34 mouse cellular contexts compared by ENCODE assay signal in the genomic region with DNA sequence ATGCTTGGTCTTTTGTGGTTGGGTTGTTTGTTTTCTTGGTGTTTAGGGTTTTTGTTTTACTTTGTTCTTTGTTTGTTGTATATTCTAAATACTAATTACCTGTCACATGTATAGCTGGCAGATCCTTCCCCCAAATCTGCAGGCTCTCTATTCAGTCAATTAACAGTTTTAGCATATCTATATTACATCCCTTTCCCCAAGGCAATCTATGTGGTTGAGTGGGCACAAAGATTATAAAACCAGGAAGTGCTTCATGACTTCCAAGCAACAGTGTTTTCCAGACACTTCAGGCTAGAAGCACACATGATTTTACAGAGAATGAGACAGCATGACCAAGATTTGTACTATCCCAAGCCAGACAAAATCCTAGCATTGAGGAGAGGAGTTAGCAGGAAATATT.
"Had no signal": no experiment of that assay in that cellular context is flagged by ENCODE, and none has a peak within 500 bp of the region (broad histone marks: within the 10 kb centered on the region; RNA-seq: fewer than 3 reads in every experiment).

No protein-coding gene starts in this region.

- H3K9ac ChIP-seq: heart, embryonic 12.5 days; heart, embryonic 13.5 days; heart, embryonic 15.5 days; hindbrain, embryonic 12.5 days; hindbrain, embryonic 13.5 days; hindbrain, embryonic 14.5 days; hindbrain, embryonic 15.5 days; intestine, embryonic 15.5 days had no signal

- ATAC-seq: hindbrain, embryonic 16.5 days; hindbrain, postnatal 0 days; inflammation-experienced regulatory T-cells, adult 6 months; intestine, embryonic 15.5 days; intestine, embryonic 16.5 days; intestine, postnatal 0 days had no signal

- H3K4me3 ChIP-seq: heart, embryonic 12.5 days; heart, embryonic 13.5 days; heart, embryonic 15.5 days; hindbrain, embryonic 10.5 days; hindbrain, embryonic 12.5 days; hindbrain, embryonic 13.5 days; hindbrain, embryonic 15.5 days; intestine, embryonic 15.5 days; layer of hippocampus, adult 2 months; left cerebral cortex, adult 2 months had no signal

- H3K27me3 ChIP-seq: heart, embryonic 12.5 days; heart, embryonic 13.5 days; heart, embryonic 15.5 days; hindbrain, embryonic 12.5 days; hindbrain, embryonic 13.5 days; hindbrain, embryonic 15.5 days; intestine, embryonic 15.5 days had no signal

- H3K36me3 ChIP-seq: heart, embryonic 12.5 days; heart, embryonic 13.5 days; heart, embryonic 15.5 days; hindbrain, embryonic 10.5 days; hindbrain, embryonic 12.5 days; hindbrain, embryonic 13.5 days; hindbrain, embryonic 15.5 days; intestine, embryonic 15.5 days had no signal

- DNase-seq: heart, postnatal 10 days; heart, postnatal 14 days; heart, postnatal 36 days; heart, postnatal 4 days; kidney, adult 11 months; kidney, adult 18-20 months; kidney, adult 2 months; kidney, adult 8-10 months; kidney, adult 9 months; kidney, postnatal 10 days; kidney, postnatal 14 days; kidney, postnatal 25 days; kidney, postnatal 36 days; kidney, postnatal 4 days; layer of hippocampus, adult 9-11 months; layer of hippocampus, postnatal 36 days had no signal

- H3K4me2 ChIP-seq: heart, embryonic 11.5 days; heart, embryonic 12.5 days; heart, embryonic 13.5 days; heart, embryonic 15.5 days; hindbrain, embryonic 12.5 days; hindbrain, embryonic 13.5 days; hindbrain, embryonic 14.5 days; hindbrain, embryonic 15.5 days; intestine, embryonic 15.5 days had no signal

- H3K27ac ChIP-seq: heart, embryonic 13.5 days; heart, embryonic 15.5 days; hindbrain, embryonic 10.5 days; hindbrain, embryonic 12.5 days; hindbrain, embryonic 13.5 days; hindbrain, embryonic 14.5 days; hindbrain, embryonic 15.5 days; hindbrain, postnatal 0 days; intestine, embryonic 15.5 days; kidney, postnatal 0 days; layer of hippocampus, adult 2 months; left cerebral cortex, adult 2 months had no signal

- H3K4me1 ChIP-seq: heart, embryonic 12.5 days; heart, embryonic 13.5 days; heart, embryonic 15.5 days; hindbrain, embryonic 10.5 days; hindbrain, embryonic 12.5 days; hindbrain, embryonic 13.5 days; hindbrain, embryonic 15.5 days; intestine, embryonic 15.5 days had no signal

- H3K9me3 ChIP-seq: heart, embryonic 12.5 days; heart, embryonic 13.5 days; heart, embryonic 15.5 days; hindbrain, embryonic 10.5 days; hindbrain, embryonic 12.5 days; hindbrain, embryonic 15.5 days; intestine, embryonic 15.5 days had no signal
